Mouse (Mus musculus): ENCODE results near the gene Cd247.

GRCm38 (mm10) chr1:165909471-165909870 is 121.0 kb downstream of the Cd247 start:
- TF ChIP-seq CTCF (IDR thresholded peaks at IDR 0.05; ENCODE audit: borderline replicate concordance, control insufficient read depth, extremely low read depth, insufficient read depth, low read length, poor library complexity) (no peak), POLR2A (IDR thresholded peaks at IDR 0.05; ENCODE audit: control insufficient read depth, extremely low read depth, insufficient read depth, low read length, poor library complexity) (no peak)

Measured in thymus, adult 2 months (tissue).